Mouse (Mus musculus) hindbrain, postnatal 0 days (tissue): Measurements from ENCODE around the gene Tex9. TPM values are rescaled to one million over a fixed set of nuclear protein-coding genes. Genes with fewer than 3 reads are reported as not detected.

Experiments
- ATAC-seq: fragments of 200-750 bp; cut with Nextera tagmentation; 2 replicates; pipeline ENCODE4 v1.8.0; 2017; ENCODE audit warnings: mild to moderate bottlenecking, moderate TSS enrichment, moderate library complexity
- DNase-seq: peaks from one replicate; pipeline ENCODE4 v3.0.0-alpha.2; 2015; ENCODE audit warnings: low spot score
- H3K27ac ChIP-seq: fragments of 300-500 bp; sonication (generic); 2 replicates; pipeline ENCODE4 v1.5.1; 2014; ENCODE audit warnings: mild to moderate bottlenecking
- H3K27me3 ChIP-seq: fragments of 300-500 bp; sonication (generic); 2 replicates; pipeline ENCODE4 v1.6.1; 2014; ENCODE audit warnings: low read length, mixed read lengths; ENCODE audit not compliant: insufficient read depth
- H3K36me3 ChIP-seq: fragments of 300-500 bp; sonication (generic); 2 replicates; pipeline ENCODE4 v1.6.1; 2014; ENCODE audit warnings: low read length, mixed read lengths; ENCODE audit not compliant: insufficient read depth
- H3K4me1 ChIP-seq: fragments of 300-500 bp; sonication (generic); 2 replicates; pipeline ENCODE4 v1.6.1; 2014; ENCODE audit warnings: antibody characterized with exemption, low read length, mixed read lengths; ENCODE audit not compliant: insufficient read depth
- H3K4me2 ChIP-seq: fragments of 300-500 bp; sonication (generic); 2 replicates; pipeline ENCODE4 v1.6.1; 2014; ENCODE audit warnings: low read depth, mild to moderate bottlenecking, low read length, moderate library complexity, mixed read lengths
- H3K4me3 ChIP-seq: fragments of 300-500 bp; sonication (generic); 2 replicates; pipeline ENCODE4 v1.5.1; 2014; ENCODE audit warnings: low read length
- H3K9ac ChIP-seq: fragments of 300-500 bp; sonication (generic); replicated peaks from 2 replicates; pipeline ENCODE4 v1.6.1; 2014; ENCODE audit warnings: mild to moderate bottlenecking, low read length, moderate library complexity, mixed read lengths
- H3K9me3 ChIP-seq: fragments of 300-500 bp; sonication (generic); 2 replicates; pipeline ENCODE4 v1.6.1; 2016; ENCODE audit warnings: low read length, mixed read lengths
- CTCF ChIP-seq: IDR thresholded peaks from 2 replicates; pipeline ENCODE4 v1.5.1; 2016; ENCODE audit warnings: antibody characterized with exemption, control low read depth, low read depth
- WGBS: fragments of 180-500 bp; shearing (Covaris S2); extraction: QIAGEN DNeasy Blood & Tissue Kit; methylation state at CpG from one replicate; pipeline ENCODE4 v1.1.7; 2014; 5-methylcytosine and 5-hydroxymethylcytosine counted together
- polyA plus RNA-seq: library from polyadenylated mRNA; unstranded; fragments of >200 nt; fragmentation: Nextera tagmentation; extraction: Ambion mirVana; gene quantifications from 2 replicates; pipeline ENCODE4 v1.2.1, GENCODE M21; 2015
- total RNA-seq: library from RNA; depleted of rRNA; stranded (reverse); fragments of >200 nt; gene quantifications from 2 replicates; pipeline ENCODE4 v1.2.3, GENCODE M21; 2014

The Tex9 gene
- total and polyA plus RNA-seq, 2 experiments from 2014 or later, result 16.8 to 41.9 TPM

- no peaks in the 10 kb centered on the region for H3K9me3 ChIP-seq
- H3K4me1 ChIP-seq, result peaks cover 4% of the 10 kb centered on the region; the same call in 1 of the 2 replicates
- H3K36me3 ChIP-seq, result no peaks in the 10 kb centered on the region
- H3K27ac ChIP-seq, result no peak overlapping the region
- no peaks in the 10 kb centered on the region for H3K27me3 ChIP-seq
- DNase-seq, result no peak
- no peak for ATAC-seq
- H3K9ac ChIP-seq, result no peak overlapping the region
- TF ChIP-seq CTCF, result no peak
- WGBS, result 91% methylated on average over 10 of the region's 10 CpGs
- H3K4me3 ChIP-seq, result no peak overlapping the region
- H3K4me2 ChIP-seq, result no peak overlapping the region
Observed at GRCm38 (mm10) chr9:72441927-72442715, 49.9 kb downstream of the Tex9 start.

GRCm38 (mm10) chr9:72440948-72441926 is 50.8 kb downstream of the Tex9 start:
- no peak for ATAC-seq
- H3K9ac ChIP-seq, result no peak overlapping the region
- H3K4me2 ChIP-seq, result no peak overlapping the region
- no peak for DNase-seq
- H3K9me3 ChIP-seq, result no peaks in the 10 kb centered on the region
- H3K27me3 ChIP-seq, result no peaks in the 10 kb centered on the region
- H3K27ac ChIP-seq, result no peak overlapping the region
- WGBS, result 83% methylated on average over 8 of the region's 8 CpGs
- no peak overlapping the region for H3K4me3 ChIP-seq
- no peak for TF ChIP-seq CTCF
- H3K4me1 ChIP-seq, result peaks cover 4% of the 10 kb centered on the region; the same call in 1 of the 2 replicates
- no peaks in the 10 kb centered on the region for H3K36me3 ChIP-seq

- no peak overlapping the region for H3K4me2 ChIP-seq
- TF ChIP-seq CTCF, result no peak
- H3K9me3 ChIP-seq, result no peaks in the 10 kb centered on the region
- no peaks in the 10 kb centered on the region for H3K27me3 ChIP-seq
- ATAC-seq (no peak), DNase-seq (no peak)
- H3K4me1 ChIP-seq, result peaks cover 4% of the 10 kb centered on the region; the same call in 1 of the 2 replicates
- H3K4me3 ChIP-seq, result no peak overlapping the region
- WGBS, result 96% methylated on average over 4 of the region's 4 CpGs
- H3K36me3 ChIP-seq, result no peaks in the 10 kb centered on the region
- H3K9ac ChIP-seq, result no peak overlapping the region
- no peak overlapping the region for H3K27ac ChIP-seq
Observed at GRCm38 (mm10) chr9:72440358-72440757, 51.7 kb downstream of the Tex9 start.

- WGBS, result 2% methylated on average over 9 of the region's 9 CpGs
- Histone ChIP-seq H3K4me1 (peaks cover 4% of the 10 kb centered on the region; the same call in 1 of the 2 replicates), H3K9ac (peak overlapping the region; percentile 41; the same call in 1 of the 2 replicates), H3K4me2 (peak overlapping the region; percentile 91), H3K9me3 (no peaks in the 10 kb centered on the region), H3K27ac (no peak overlapping the region; the same call in 1 of the 2 replicates), H3K4me3 (peak overlapping the region; percentile 78), H3K27me3 (no peaks in the 10 kb centered on the region), H3K36me3 (no peaks in the 10 kb centered on the region)
- TF ChIP-seq CTCF, result no peak
- no peak for ATAC-seq
- no peak for DNase-seq
Observed at GRCm38 (mm10) chr9:72438749-72439148, 53.3 kb downstream of the Tex9 start.

GRCm38 (mm10) chr9:72437822-72438701 is 54.0 kb downstream of the Tex9 start, which contains the start of gene Mns1:
Mns1 (plus strand) TSS chr9:72438011.
- Histone ChIP-seq H3K4me1 (peaks cover 4% of the 10 kb centered on the region; the same call in 1 of the 2 replicates), H3K27ac (no peak within 1 kb of the TSS; the same call in 1 of the 2 replicates), H3K9me3 (no peaks in the 10 kb centered on the region), H3K27me3 (no peaks in the 10 kb centered on the region), H3K4me2 (peak within 1 kb of the TSS; percentile 91), H3K36me3 (no peaks in the 10 kb centered on the region), H3K4me3 (peak within 1 kb of the TSS; percentile 78), H3K9ac (peak within 1 kb of the TSS; percentile 41; the same call in 1 of the 2 replicates)
- WGBS, result 2% methylated on average over 43 of the region's 43 CpGs
- peak; percentile 44; the same call in 1 of the 2 replicates for TF ChIP-seq CTCF
- DNase-seq, result peak; percentile 97
- peak; percentile 99 for ATAC-seq
